Mouse (Mus musculus) megakaryocyte progenitor cell, adult 5-6 weeks (primary cell): Measurements from ENCODE around the gene Tha1. TPM values are rescaled to one million over a fixed set of nuclear protein-coding genes. Genes with fewer than 3 reads are reported as not detected.

ENCODE experiments used
- ATAC-seq: replicated peaks from 2 replicates; pipeline ENCODE4 v1.8.0; 2016; ENCODE audit warnings: mild to moderate bottlenecking, moderate TSS enrichment, inconsistent platforms; ENCODE audit not compliant: poor library complexity
- total RNA-seq, 2 experiments: library from RNA; stranded (forward) in 1 of 2; stranded (reverse) in 1 of 2; fragments of 157-497, 149-512 nt in 1 of 2; fragments of 200-1000 nt in 1 of 2; gene quantifications; 2 replicates each; pipeline versions ENCODE4 v1.2.3 to v1.2.4; 2015 to 2017

The Tha1 gene
- total RNA-seq, 2 experiments from 2014 or later: 4.1 to 4.6 TPM

DNA sequence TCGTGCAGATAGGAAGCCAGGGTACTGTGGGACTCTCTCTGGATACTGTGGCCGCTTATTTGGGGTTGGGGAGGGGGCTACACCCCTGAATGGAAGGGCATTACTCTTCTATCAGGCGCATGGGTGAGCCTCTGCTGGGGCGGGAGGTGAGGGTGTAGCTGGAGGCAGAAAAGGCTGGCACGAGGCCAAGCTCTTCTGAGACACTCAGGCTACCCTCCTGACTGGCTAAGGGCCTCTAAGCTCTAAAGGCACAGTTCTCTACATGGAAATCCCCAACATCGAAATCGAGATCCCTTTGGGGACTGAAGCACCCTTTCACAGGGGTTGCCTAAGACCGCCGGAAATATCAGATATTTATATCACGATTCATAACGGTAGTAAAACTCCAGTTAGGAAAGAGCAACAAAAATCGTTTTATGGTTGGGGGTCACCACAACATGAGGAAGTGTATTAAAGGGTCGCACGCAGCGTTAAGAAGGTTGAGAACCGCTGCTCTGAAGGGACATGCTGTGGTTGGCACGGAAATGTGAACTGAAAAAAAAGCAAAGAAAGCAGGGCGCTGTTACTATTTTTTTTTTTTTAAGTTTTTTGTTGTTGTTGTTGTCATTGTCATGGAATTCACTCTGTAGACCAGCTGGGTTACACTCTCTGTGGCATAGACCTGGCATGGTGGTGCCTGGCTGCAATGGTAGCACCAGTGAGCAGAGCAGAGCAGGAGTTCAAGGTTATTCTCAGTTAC is 45.0 kb downstream of the Tha1 start:
- ATAC-seq: no peak

DNA sequence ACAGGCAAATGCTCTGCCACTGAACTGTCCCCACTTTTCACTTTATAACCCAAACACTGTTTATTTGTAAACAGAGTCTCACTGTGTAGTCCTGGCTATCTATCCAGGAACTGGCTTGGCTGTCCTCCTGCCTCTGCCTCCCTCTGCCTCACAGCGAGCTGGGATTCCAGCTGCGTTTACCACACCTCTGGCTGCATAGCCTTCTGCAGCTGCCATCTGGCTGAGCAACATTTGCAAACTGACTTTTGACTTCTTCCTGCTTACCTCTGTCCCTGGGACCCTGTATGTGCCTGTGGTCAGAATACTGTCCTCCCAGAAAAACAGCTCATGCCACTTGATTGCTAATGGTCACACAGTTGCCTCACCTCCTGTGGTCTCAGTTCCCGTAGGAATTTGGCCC is 45.9 kb downstream of the Tha1 start:
- ATAC-seq: no peak

DNA sequence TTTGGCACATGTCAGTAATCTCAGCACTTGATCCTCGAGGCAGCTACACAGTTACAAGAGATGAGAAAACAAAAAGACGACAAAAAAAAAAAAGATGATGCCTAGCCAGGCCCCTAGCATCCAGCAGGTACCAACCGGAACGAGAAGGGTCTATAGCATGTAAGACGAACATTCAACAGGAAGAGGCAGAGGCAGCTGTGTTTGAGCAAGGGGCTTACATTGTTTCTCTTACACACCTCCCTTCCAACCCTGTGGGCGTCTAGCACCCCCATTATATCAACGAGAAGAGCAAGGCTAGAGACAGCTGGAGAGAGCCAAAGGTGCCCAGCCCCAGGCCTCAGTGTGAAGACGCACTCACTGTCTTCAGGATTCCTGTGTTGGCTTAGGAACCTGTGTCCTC is 46.4 kb downstream of the Tha1 start:
- no peak for ATAC-seq

DNA sequence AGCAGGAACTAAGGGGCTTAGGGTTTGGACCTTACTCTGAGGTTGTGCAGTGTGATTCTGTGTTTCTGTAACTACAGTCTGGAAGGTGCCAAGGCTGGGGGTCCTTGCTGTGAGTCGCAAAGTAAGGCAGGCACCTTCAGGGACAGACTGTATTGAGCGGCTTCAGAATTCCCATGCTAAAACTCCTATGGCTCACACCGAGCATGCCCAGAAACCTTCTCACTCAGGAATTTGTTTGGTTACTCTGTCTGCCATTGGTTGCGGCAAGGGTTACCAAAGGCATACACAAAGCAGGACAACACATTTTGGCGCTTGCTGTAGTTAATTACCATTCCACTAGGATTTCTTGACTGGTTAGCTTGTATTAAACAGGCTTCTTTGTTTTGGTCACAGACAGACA is 47.1 kb downstream of the Tha1 start:
- no peak for ATAC-seq

DNA sequence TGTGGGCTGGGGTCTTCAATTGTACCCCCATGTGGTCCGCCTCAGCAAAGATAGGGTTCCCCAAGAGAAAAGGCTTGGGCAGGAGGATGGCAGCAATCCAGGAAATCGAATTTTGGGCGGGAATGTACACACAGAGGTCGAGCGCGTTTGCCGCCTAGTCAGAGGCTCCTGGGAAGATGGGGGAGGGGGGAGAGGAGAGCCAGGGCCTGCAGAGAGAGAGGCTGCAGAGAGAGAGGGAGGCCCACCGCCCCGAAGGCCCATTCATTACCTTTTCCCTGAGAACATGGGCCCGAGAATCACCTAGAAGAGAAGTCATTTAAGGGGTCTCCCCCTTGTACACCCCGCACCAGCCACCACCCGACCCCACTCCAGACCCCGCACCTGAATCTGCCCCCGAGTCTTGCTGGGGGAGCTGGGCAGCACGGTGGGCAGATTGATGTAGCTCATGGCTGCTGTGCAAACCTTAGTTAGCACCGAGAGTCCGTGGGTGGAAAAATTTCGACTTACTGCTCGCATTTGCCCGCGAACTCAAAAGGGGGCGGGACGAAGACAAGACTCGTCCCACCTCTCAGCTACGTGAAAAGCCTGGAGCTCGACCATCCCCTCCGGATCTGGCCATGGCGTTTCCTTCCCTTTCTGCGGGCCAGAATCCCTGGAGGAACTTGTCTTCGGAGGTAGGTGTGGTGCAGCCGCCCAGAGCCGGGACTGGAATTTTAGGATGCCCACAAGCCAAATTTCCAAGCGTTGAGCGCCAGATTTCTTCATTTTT is 47.8 kb downstream of the Tha1 start, which contains the start of the genes Afmid and Tk1:
Gene Afmid, plus strand, starts transcription at position 592 of the 769 bp plus-strand sequence.
Gene Tk1, minus strand, starts transcription at position 760 of the 769 bp plus-strand sequence.
- ATAC-seq: peak; percentile 40

DNA sequence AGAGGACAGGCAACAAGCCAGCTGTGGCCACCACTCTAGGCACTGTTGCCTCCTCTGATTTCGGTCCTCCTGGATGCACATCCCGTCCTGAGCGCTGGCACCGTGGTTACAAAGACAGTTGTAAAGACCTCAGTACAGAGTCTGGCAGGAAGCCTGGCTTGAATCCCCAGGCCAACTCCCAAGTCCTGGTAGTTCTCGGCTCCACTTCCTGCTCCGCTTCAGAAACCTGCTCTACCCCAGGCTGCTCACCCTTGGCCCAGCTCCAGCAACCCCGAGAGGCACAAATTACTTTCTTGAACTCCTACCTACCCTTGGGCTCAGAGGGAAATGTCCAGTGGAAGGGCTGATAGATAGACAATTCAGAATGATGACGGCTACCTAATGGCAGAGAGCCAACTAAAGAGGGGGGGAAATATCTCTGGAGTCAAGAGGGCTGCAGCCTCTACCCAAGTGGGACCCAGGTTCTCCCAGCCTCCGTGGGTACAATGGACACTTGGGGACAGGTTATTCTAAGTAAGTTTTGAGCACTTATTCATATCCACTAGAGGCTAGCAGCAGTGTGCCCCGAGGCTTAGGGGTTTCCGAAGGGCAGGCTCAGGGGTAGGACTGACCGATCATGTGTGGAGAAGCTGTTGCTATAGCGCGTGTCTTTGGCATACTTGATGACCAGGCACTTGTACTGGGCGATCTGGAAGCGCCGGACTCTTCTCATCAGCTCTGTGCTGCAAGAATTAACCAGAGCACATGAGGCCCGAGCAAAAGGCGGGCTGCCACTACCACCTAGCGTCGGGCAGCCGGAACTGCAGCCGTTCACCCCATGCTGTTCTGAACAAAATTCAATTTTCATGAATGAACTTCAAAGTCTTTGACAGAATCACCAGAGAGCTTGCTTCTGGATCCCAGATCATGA is 49.0 kb downstream of the Tha1 start:
- peak; percentile 51 for ATAC-seq

DNA sequence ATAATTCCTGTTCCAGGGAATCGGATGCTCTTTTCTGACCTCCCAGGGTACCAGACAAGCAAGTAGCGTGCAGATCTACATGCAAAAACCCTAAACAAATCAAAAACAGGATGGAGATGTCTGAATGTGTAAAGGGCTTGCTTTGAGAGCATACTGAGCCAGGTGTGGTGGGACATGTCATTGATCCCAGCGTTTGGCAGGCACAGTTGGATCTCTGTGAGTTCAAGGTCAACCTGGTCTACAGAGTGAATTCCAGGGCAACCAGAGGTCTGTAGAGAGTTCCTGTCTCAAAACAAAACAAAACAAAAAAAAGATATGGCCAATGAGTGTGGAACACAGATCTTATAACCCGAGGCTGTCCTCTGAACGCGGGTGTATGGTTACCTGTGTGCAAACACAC is 49.9 kb downstream of the Tha1 start:
- no peak for ATAC-seq

DNA sequence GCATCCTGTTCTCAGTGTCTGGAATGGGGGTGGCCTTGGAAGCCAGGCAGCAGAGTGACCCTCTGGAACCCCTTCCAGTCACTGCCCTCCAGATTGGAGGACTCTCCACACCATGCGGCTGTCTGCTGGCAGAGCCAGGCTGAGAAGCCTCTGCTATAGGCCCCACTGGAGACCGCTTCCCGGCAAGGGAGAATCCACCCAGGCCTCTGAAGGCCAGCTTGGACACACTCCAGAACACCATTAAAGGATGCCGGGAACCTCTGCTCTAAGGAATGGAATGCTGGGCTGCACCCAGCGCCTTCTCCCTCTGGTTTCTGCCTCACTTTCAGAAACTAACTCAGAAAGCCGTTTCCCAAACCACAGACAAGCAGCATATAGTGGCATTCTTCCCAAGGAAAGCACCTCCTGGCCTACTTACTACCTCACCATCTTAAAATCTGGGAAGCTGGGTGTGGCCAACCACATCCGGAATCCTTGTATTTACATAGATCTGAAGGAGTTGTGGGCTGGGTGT is 50.5 kb downstream of the Tha1 start:
- no peak for ATAC-seq

DNA sequence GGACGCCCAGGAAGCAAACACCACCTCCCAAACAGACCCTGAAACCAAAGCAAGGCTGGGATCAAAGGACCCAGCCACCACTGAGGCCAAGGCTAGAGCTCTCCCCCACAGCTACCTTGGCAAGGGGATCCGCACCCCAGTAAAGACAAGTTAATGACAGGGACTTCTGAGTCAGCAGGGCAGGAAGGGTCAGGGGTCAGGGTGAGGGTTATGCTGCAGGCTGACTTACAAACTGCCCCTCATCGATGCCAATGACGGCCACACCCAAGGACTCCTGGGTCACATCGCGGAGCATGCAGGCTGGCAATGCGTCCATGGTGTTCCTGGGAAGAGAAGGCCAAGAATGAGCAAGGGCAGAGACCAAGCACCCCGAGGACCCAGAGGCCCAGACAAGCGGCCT is 51.4 kb downstream of the Tha1 start:
- ATAC-seq: no peak

DNA sequence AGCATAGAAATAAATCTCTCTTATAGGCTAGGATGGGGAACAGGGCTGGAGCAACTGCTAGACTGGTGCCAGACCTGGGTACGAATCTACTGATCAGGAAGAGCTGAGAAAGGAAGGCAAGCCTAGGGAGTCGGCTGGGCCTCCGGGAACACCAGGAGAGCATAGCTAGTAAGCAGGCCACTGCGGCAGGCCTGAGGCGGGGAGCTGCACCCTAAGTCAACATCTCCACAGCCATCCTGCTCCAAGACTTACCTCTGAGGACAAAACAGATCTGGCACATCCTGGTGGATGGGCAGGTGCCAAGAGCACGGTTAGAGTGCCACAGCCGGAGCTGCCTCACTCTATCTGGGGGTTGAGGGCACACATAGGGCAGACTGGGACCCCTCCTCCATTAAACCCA is 53.1 kb downstream of the Tha1 start:
- no peak for ATAC-seq

DNA sequence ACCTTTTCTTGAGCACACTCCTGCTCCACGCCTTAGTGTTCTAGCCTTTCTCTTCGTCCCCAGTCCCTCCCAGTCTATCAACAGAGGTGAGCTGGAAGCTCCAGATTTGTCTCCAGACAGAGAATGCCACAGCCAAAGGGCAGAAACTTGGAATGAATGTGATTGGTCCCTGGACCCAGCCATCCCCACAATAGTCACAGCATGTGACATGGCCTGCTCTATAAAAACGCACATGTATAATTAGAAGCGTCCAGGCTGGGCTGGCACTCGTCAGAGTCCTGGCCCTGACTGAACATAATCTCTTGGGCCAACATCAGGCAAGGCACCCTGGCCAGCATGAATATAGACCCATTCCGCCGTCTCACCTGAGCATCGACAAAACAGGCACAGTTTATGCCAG is 54.2 kb downstream of the Tha1 start:
- no peak for ATAC-seq

Other genes with a start within 250 kb of the Tha1 start
- gene Tnrc6c, start 219.2 kb downstream of the Tha1 start, total RNA-seq (2015): 18.8 and 22.1 TPM in 2 replicates
- gene Tnrc6c, start 219.2 kb downstream of the Tha1 start, total RNA-seq (2017): 17.8 and 19.8 TPM in 2 replicates
- 2.1 and 3.1 TPM in 2 replicates for gene Tmc8, start 91.4 kb downstream of the Tha1 start, total RNA-seq (2015)
- gene Tmc8, start 91.4 kb downstream of the Tha1 start, total RNA-seq (2017): 2.0 and 2.1 TPM in 2 replicates
- gene Tmc6, start 91.3 kb downstream of the Tha1 start, total RNA-seq (2015): 34.0 and 50.6 TPM in 2 replicates
- gene Tmc6, start 91.3 kb downstream of the Tha1 start, total RNA-seq (2017): 8.6 and 13.1 TPM in 2 replicates
- 0.37 and 0.76 TPM in 2 replicates for gene 6030468B19Rik, start 75.8 kb downstream of the Tha1 start, total RNA-seq (2015)
- gene 6030468B19Rik, start 75.8 kb downstream of the Tha1 start, total RNA-seq (2017): not detected in 2 replicates
- gene Gm20708, start 63.8 kb downstream of the Tha1 start, total RNA-seq (2015): 2.2 and 2.5 TPM in 2 replicates
- 0.92 TPM in 1 of 2 replicates, not detected in the other for gene Gm20708, start 63.8 kb downstream of the Tha1 start, total RNA-seq (2017)
- gene Syngr2, start 63.8 kb downstream of the Tha1 start, total RNA-seq (2015): 223 and 243 TPM in 2 replicates
- 154 and 164 TPM in 2 replicates for gene Syngr2, start 63.8 kb downstream of the Tha1 start, total RNA-seq (2017)
- 0.85 and 1.5 TPM in 2 replicates for gene Afmid, start 47.6 kb downstream of the Tha1 start, total RNA-seq (2015)
- 2.6 and 3.0 TPM in 2 replicates for gene Afmid, start 47.6 kb downstream of the Tha1 start, total RNA-seq (2017)
- gene Tk1, start 47.4 kb downstream of the Tha1 start, total RNA-seq (2015): 186 and 198 TPM in 2 replicates
- gene Tk1, start 47.4 kb downstream of the Tha1 start, total RNA-seq (2017): 94.8 and 108 TPM in 2 replicates
- 179 and 200 TPM in 2 replicates for gene Birc5, start 24.2 kb downstream of the Tha1 start, total RNA-seq (2015)
- 183 and 213 TPM in 2 replicates for gene Birc5, start 24.2 kb downstream of the Tha1 start, total RNA-seq (2017)
- not detected in 2 replicates for gene Tmem235, start 12.7 kb downstream of the Tha1 start, total RNA-seq (2015)
- gene Tmem235, start 12.7 kb downstream of the Tha1 start, total RNA-seq (2017): not detected in 2 replicates
- gene Socs3, start 96.6 kb upstream of the Tha1 start, total RNA-seq (2015): 0.76 and 0.96 TPM in 2 replicates
- gene Socs3, start 96.6 kb upstream of the Tha1 start, total RNA-seq (2017): 0.79 and 1.1 TPM in 2 replicates
- 13.0 and 14.7 TPM in 2 replicates for gene Pgs1, start 112.8 kb upstream of the Tha1 start, total RNA-seq (2015)
- 15.6 and 18.7 TPM in 2 replicates for gene Pgs1, start 112.8 kb upstream of the Tha1 start, total RNA-seq (2017)